Mouse (Mus musculus): ENCODE measurements at regions not wholly inside any gene's neighbourhood (a gene's known extent, or its start where the extent isn't known, plus 50 kb on each side); places are given as distances from the start of the nearest gene placed in this dataset.

GRCm38 (mm10) chr5:111644788-111645187 is 88.9 kb upstream of the Gm26897 start:
- TF ChIP-seq CTCF (IDR thresholded peaks at IDR 0.05) (no peak), EP300 (IDR thresholded peaks at IDR 0.05; ENCODE audit: insufficient read depth, low read depth, low read length) (no peak)
